Mouse (Mus musculus): ENCODE measurements at regions not wholly inside any gene's neighbourhood (a gene's known extent, or its start where the extent isn't known, plus 50 kb on each side); places are given as distances from the start of the nearest gene placed in this dataset.

- H3K9me3 ChIP-seq (replicated peaks; ENCODE audit: low read length) = no peaks in the 10 kb centered on the region
- H3K27ac ChIP-seq (ENCODE audit: insufficient read depth, low read depth) = no peak overlapping the region
- no peaks in the 10 kb centered on the region for H3K27me3 ChIP-seq (replicated peaks)
- no peak for TF ChIP-seq JUN (IDR thresholded peaks at IDR 0.05; ENCODE audit: insufficient read depth, low read depth, low read length)
- TF ChIP-seq CHD2 (IDR thresholded peaks at IDR 0.05; ENCODE audit: low read length) = no peak
- no peak for TF ChIP-seq NELFE (IDR thresholded peaks at IDR 0.05; ENCODE audit: low read depth, low read length)
- TF ChIP-seq JUND (conservative IDR thresholded peaks at IDR 0.05; ENCODE audit: low read depth, low read length) = no peak
- no peak for TF ChIP-seq POLR2A (IDR thresholded peaks at IDR 0.05; ENCODE audit: low read depth, low read length)
- TF ChIP-seq NRF1 (IDR thresholded peaks at IDR 0.05; ENCODE audit: low read depth, low read length) = no peak
- TF ChIP-seq SMC3 (IDR thresholded peaks at IDR 0.05; ENCODE audit: low read depth, low read length) = no peak
- TF ChIP-seq RCOR1 (conservative IDR thresholded peaks at IDR 0.05; ENCODE audit: low read depth, low read length) = no peak
- no peak for TF ChIP-seq ELF1 (IDR thresholded peaks at IDR 0.05; ENCODE audit: low read depth, low read length)
- no peak for TF ChIP-seq EP300 (IDR thresholded peaks at IDR 0.05; ENCODE audit: low read length)
- TF ChIP-seq USF2 (conservative IDR thresholded peaks at IDR 0.05; ENCODE audit: low read depth, low read length) = no peak
- H3K9ac ChIP-seq (ENCODE audit: insufficient read depth, low read depth) = no peak overlapping the region
- H3K79me2 ChIP-seq (replicated peaks; ENCODE audit: control insufficient read depth, extremely low read depth, insufficient read depth, poor library complexity, severe bottlenecking) = no peaks in the 10 kb centered on the region
- H3K4me2 ChIP-seq (ENCODE audit: insufficient read depth, low read depth, poor library complexity, severe bottlenecking) = no peak overlapping the region
- dilution Hi-C loops (cut with MboI; ENCODE audit: extremely low pct_ligation_motif_present, extremely low pct_unique_long_range_greater_than_20kb, low sequenced_read_pairs) (no loop called here), in situ Hi-C loops (cut with MboI; ENCODE audit: low pct_ligation_motif_present, low pct_unique_long_range_greater_than_20kb, low sequenced_read_pairs) (no loop called here)
- H3K36me3 ChIP-seq (replicated peaks in 1 of 2; ENCODE audit: control insufficient read depth in 1 of 2, insufficient read depth in 1 of 2, low read length in 1 of 2) = no peaks in the 10 kb centered on the region
- no peak overlapping the region for H3K4me3 ChIP-seq (replicated peaks in 1 of 3; ENCODE audit: low read depth in 2 of 3, low read length in 2 of 3, poor library complexity in 1 of 3)
- DNase-seq (ENCODE audit: extremely low read depth) = no peak
- no peaks in the 10 kb centered on the region for H3K4me1 ChIP-seq (ENCODE audit: control insufficient read depth in 1 of 2, insufficient read depth in 2 of 2)
Observed at GRCm38 (mm10) chr2:7952846-7953245, 443.5 kb upstream of the Celf2 start.

GRCm38 (mm10) chr2:7944946-7945345 lies 435.6 kb upstream of the Celf2 start:
- no peak overlapping the region for H3K27ac ChIP-seq (ENCODE audit: insufficient read depth, low read depth)
- no peaks in the 10 kb centered on the region for H3K9me3 ChIP-seq (replicated peaks; ENCODE audit: low read length)
- dilution Hi-C loops (cut with MboI; ENCODE audit: extremely low pct_ligation_motif_present, extremely low pct_unique_long_range_greater_than_20kb, low sequenced_read_pairs) (no loop called here), in situ Hi-C loops (cut with MboI; ENCODE audit: low pct_ligation_motif_present, low pct_unique_long_range_greater_than_20kb, low sequenced_read_pairs) (no loop called here)
- H3K36me3 ChIP-seq (replicated peaks in 1 of 2; ENCODE audit: control insufficient read depth in 1 of 2, insufficient read depth in 1 of 2, low read length in 1 of 2) = no peaks in the 10 kb centered on the region
- H3K4me1 ChIP-seq (ENCODE audit: control insufficient read depth in 1 of 2, insufficient read depth in 2 of 2) = no peaks in the 10 kb centered on the region
- TF ChIP-seq TBP (conservative IDR thresholded peaks at IDR 0.05; ENCODE audit: low read depth, low read length) = no peak
- TF ChIP-seq NELFE (IDR thresholded peaks at IDR 0.05; ENCODE audit: low read depth, low read length) = no peak
- TF ChIP-seq ETS1 (conservative IDR thresholded peaks at IDR 0.05; ENCODE audit: low read depth, low read length) = no peak
- no peak for TF ChIP-seq HCFC1 (IDR thresholded peaks at IDR 0.05; ENCODE audit: low read depth, low read length)
- no peak for TF ChIP-seq MEF2A (IDR thresholded peaks at IDR 0.05; ENCODE audit: borderline replicate concordance, low read depth, low read length)
- TF ChIP-seq MAFK (IDR thresholded peaks at IDR 0.05; ENCODE audit: insufficient replicate concordance, low read length) = no peak
- TF ChIP-seq MAZ (IDR thresholded peaks at IDR 0.05; ENCODE audit: low read depth, low read length) = no peak
- no peak for TF ChIP-seq UBTF (IDR thresholded peaks at IDR 0.05; ENCODE audit: low read depth, low read length)
- no peak for TF ChIP-seq RAD21 (IDR thresholded peaks at IDR 0.05; ENCODE audit: low read depth, low read length)
- no peak for TF ChIP-seq KAT2A (IDR thresholded peaks at IDR 0.05; ENCODE audit: insufficient replicate concordance, low read length)
- TF ChIP-seq JUND (conservative IDR thresholded peaks at IDR 0.05; ENCODE audit: low read depth, low read length) = no peak
- TF ChIP-seq TCF12 (IDR thresholded peaks at IDR 0.05; ENCODE audit: low read depth, low read length) = no peak
- no peak for TF ChIP-seq ZKSCAN1 (IDR thresholded peaks at IDR 0.05; ENCODE audit: borderline replicate concordance, low read depth, low read length)
- TF ChIP-seq E2F4 (IDR thresholded peaks at IDR 0.05; ENCODE audit: insufficient replicate concordance, low read depth, low read length) = no peak
- TF ChIP-seq BHLHE40 (IDR thresholded peaks at IDR 0.05; ENCODE audit: low read depth, low read length) = no peak
- DNase-seq (ENCODE audit: extremely low read depth) = no peak
- H3K27me3 ChIP-seq (replicated peaks) = no peaks in the 10 kb centered on the region
- H3K9ac ChIP-seq (ENCODE audit: insufficient read depth, low read depth) = no peak overlapping the region
- H3K79me2 ChIP-seq (replicated peaks; ENCODE audit: control insufficient read depth, extremely low read depth, insufficient read depth, poor library complexity, severe bottlenecking) = no peaks in the 10 kb centered on the region
- H3K4me3 ChIP-seq (replicated peaks in 1 of 3; ENCODE audit: low read depth in 2 of 3, low read length in 2 of 3, poor library complexity in 1 of 3) = no peak overlapping the region
- H3K4me2 ChIP-seq (ENCODE audit: insufficient read depth, low read depth, poor library complexity, severe bottlenecking) = no peak overlapping the region

All from CH12.LX (cell line).